Mouse (Mus musculus): Measurements from ENCODE around the gene Frem2. TPM values are rescaled to one million over a fixed set of nuclear protein-coding genes. Genes with fewer than 3 reads are reported as not detected.

The Frem2 gene
- polyA plus RNA-seq, 1 experiment, result 0.02 TPM

DNA sequence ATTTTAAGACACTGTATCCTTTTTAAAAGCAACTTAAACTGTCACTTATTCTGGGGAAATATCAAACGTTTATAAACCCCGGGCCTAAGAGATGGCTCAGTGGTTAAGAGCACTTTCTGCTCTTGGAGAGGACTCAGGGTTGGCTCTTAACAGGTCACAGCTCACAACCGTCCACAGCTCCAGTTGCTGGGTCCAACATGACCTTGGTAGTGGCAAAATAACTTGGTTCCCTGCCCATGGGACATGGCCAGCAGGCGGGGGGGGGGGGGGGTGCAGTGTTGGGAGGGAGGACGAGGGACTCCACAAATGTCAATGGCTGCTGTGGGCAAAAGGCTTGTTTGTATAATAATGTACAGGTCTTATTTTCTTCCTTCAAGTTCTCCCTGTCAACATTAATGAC is 189.8 kb downstream of the Frem2 start:
- Histone ChIP-seq H3K4me1 (ENCODE audit: control insufficient read depth) (peaks cover 28% of the 10 kb centered on the region), H3K27me3 (ENCODE audit: control insufficient read depth) (no peaks in the 10 kb centered on the region), H3K9me3 (ENCODE audit: control insufficient read depth, low read length) (no peaks in the 10 kb centered on the region), H3K36me3 (ENCODE audit: control insufficient read depth) (peaks cover 35% of the 10 kb centered on the region), H3K4me3 (replicated peaks) (no peak overlapping the region)
- TF ChIP-seq GATA1 (IDR thresholded peaks at IDR 0.05; ENCODE audit: low read length) (no peak), TAL1 (IDR thresholded peaks at IDR 0.05; ENCODE audit: low read length) (no peak)

DNA sequence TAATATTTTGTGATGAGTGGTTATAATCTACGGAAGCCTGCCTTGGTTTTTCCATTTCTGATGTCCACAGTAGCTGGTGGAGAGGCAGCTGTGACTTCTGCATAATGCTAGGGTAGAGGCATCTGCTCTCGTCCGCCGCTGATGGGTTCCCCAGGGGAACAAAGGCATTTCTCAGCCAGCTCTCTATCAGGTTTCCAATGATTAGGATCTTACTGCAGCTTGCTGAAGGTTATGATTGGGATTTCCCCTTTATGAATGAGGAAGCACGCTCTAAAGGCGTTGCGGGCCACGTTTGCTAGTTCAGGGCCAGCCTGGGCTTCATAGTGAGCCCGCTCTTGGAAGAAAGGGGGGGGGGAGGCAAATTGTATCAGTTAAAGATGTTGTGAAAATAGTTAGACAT is 190.7 kb downstream of the Frem2 start:
- TF ChIP-seq TAL1 (IDR thresholded peaks at IDR 0.05; ENCODE audit: low read length) (no peak), GATA1 (IDR thresholded peaks at IDR 0.05; ENCODE audit: low read length) (no peak)
- peaks cover 33% of the 10 kb centered on the region for H3K4me1 ChIP-seq (ENCODE audit: control insufficient read depth)
- peak overlapping the region; percentile 1 for H3K4me3 ChIP-seq (replicated peaks)

DNA sequence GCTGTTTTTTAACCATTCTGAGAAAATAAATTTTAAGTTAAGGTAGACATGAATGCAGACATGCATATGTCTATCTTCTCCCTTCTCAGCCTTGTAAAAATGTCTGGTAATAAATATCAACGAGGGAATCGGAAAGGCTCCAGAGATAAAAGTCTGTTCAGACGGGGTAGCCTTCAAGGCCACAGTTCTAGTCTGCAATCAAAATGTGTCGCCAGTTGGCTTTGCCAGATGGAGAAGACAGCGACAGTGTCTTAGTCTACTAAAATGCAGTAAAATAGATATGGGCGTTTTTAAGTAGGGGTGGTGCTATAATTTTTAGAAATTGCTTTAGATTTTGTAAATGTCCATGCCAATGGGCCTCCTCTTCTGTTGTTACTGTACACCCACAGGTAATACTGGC is 191.8 kb downstream of the Frem2 start:
- H3K9me3 ChIP-seq (ENCODE audit: control insufficient read depth, low read length), result no peaks in the 10 kb centered on the region
- H3K36me3 ChIP-seq (ENCODE audit: control insufficient read depth), result peaks cover 27% of the 10 kb centered on the region
- TF ChIP-seq GATA1 (IDR thresholded peaks at IDR 0.05; ENCODE audit: low read length) (no peak), TAL1 (IDR thresholded peaks at IDR 0.05; ENCODE audit: low read length) (no peak)
- H3K4me1 ChIP-seq (ENCODE audit: control insufficient read depth), result peaks cover 38% of the 10 kb centered on the region
- H3K4me3 ChIP-seq (replicated peaks), result peak overlapping the region; percentile 93
- H3K27me3 ChIP-seq (ENCODE audit: control insufficient read depth), result no peaks in the 10 kb centered on the region

More for the DNA sequence above, 190.7 kb downstream of the Frem2 start:
- peaks cover 28% of the 10 kb centered on the region for H3K36me3 ChIP-seq (ENCODE audit: control insufficient read depth)
- H3K27me3 ChIP-seq (ENCODE audit: control insufficient read depth), result no peaks in the 10 kb centered on the region
- H3K9me3 ChIP-seq (ENCODE audit: control insufficient read depth, low read length), result no peaks in the 10 kb centered on the region

DNA sequence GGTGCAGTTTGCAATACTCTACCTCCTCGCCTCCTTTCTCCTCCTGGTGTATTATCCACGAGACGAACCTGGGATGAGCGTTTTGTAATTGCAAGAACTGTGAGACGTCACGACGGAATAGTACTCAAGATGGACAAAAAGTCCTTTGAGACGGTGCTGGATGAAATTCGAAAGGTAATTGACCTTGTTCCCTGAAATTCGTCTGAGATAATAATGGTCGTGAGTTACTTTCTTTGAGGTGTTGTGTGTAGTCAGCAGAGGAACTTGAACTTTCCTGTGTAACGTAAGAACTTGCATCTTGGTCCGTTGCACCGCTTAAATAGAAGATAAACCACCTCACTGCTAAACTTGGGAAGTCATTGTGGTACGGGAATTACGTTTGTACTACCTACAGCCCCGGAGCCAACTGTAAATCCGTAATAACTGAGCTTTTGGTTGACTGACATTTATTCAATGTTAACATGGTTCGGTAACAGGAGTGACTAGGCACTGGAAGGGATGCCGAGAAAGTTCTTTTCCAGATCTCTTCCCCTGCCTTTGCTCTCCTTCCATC is 192.9 kb downstream of the Frem2 start:
- H3K27me3 ChIP-seq (ENCODE audit: control insufficient read depth), result no peaks in the 10 kb centered on the region
- H3K36me3 ChIP-seq (ENCODE audit: control insufficient read depth), result peaks cover 25% of the 10 kb centered on the region
- no peak for TF ChIP-seq GATA1 (IDR thresholded peaks at IDR 0.05; ENCODE audit: low read length)
- TF ChIP-seq TAL1 (IDR thresholded peaks at IDR 0.05; ENCODE audit: low read length), result no peak
- H3K4me1 ChIP-seq (ENCODE audit: control insufficient read depth), result peaks cover 38% of the 10 kb centered on the region
- H3K4me3 ChIP-seq (replicated peaks), result peak overlapping the region; percentile 93
- H3K9me3 ChIP-seq (ENCODE audit: control insufficient read depth, low read length), result no peaks in the 10 kb centered on the region

Other genes starting within 250 kb of the Frem2 start
- 0.02 and 0.03 TPM in 2 replicates for gene Nhlrc3, start 194.0 kb downstream of the Frem2 start, polyA plus RNA-seq (2012)
- 0.74 and 0.83 TPM in 2 replicates for gene Proser1, start 193.7 kb downstream of the Frem2 start, polyA plus RNA-seq (2012)
- gene Stoml3, start 168.7 kb downstream of the Frem2 start, polyA plus RNA-seq (2012), result not detected in 2 replicates
- not detected in 2 replicates for gene Gm10985, start 187.7 kb upstream of the Frem2 start, polyA plus RNA-seq (2012)
- gene Ufm1, start 206.5 kb upstream of the Frem2 start, polyA plus RNA-seq (2012), result 0.33 and 0.59 TPM in 2 replicates

All from erythroblast, embryonic 14.5 days (primary cell).